Comparison of ENCODE assay signal across 1 mouse cellular context in the genomic region with DNA sequence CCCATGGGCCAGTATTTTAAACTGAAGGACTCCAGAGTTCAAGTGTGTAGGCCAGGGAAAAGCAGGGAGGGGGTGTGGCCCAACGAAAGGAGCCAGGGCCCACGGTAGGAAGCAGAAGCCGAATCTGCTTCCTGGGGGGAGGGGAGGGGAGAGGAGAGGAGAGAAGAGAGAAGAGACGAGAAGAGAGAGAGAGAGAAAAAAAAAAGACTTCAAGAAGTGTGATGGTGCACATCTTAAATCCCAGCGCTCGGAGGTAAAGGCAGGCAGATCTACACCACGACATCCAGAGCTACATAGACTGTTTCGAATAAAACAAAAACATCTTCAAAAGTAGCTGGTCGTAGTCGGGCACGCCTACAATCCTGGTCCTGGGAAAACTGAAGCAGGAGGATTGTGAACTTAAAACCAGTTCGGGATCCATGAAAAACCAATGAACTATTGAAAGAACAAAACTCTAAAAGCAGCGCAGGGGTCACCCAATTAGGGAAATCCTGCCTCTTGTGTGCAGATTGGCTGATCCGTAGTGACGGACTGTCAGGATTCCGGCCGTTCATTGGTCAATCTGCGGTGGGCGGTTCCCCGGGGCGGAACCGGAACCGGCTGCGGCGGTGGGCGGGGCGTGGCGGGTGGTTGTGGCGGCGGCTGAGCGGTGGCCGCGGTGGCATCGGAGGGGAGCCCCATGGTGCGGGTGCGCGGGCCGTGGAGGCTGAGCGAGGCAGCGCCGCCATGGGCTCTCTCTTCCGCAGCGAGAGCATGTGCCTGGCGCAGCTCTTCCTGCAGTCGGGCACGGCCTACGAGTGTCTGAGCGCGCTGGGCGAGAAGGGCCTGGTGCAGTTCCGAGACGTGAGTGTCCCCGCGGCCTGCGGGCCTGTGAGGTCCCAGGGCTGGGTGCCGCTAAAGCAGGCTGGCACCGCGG.
TF ChIP-seq lines count a peak whose summit lies in the region.

Gene Atp6v0a2 (plus strand): TSS at position 129 of the 916 bp plus-strand sequence.

TF ChIP-seq in CH12.LX, 34 proteins besides CTCF, POLR2A, EP300 and RAD21 (continued from another document):
- TF ChIP-seq MAFK (IDR thresholded peaks at IDR 0.05; ENCODE audit: insufficient replicate concordance, low read length) (no peak), SMC3 (IDR thresholded peaks at IDR 0.05; ENCODE audit: low read depth, low read length) (no peak), ZC3H11A (IDR thresholded peaks at IDR 0.05; ENCODE audit: low read depth, low read length) (no peak), USF1 (IDR thresholded peaks at IDR 0.05; ENCODE audit: low read depth, low read length) (no peak), UBTF (IDR thresholded peaks at IDR 0.05; ENCODE audit: low read depth, low read length) (no peak), TBP (conservative IDR thresholded peaks at IDR 0.05; ENCODE audit: low read depth, low read length) (peak; percentile 85), IRF4 (IDR thresholded peaks at IDR 0.05; ENCODE audit: low read depth, low read length) (peak; percentile 14; the same call in 1 of the 2 replicates), ELF1 (IDR thresholded peaks at IDR 0.05; ENCODE audit: low read depth, low read length) (peak; percentile 81), RCOR1 (conservative IDR thresholded peaks at IDR 0.05; ENCODE audit: low read depth, low read length) (0 out of 2 replicates have a peak, but pooled peaks have one; percentile 51), CHD1 (IDR thresholded peaks at IDR 0.05; ENCODE audit: low read depth, low read length) (0 out of 2 replicates have a peak, but pooled peaks have one; percentile 36), NRF1 (IDR thresholded peaks at IDR 0.05; ENCODE audit: low read depth, low read length) (peak; percentile 36; the same call in 1 of the 2 replicates), SIN3A (IDR thresholded peaks at IDR 0.05; ENCODE audit: low read length) (peak; percentile 70), HCFC1 (IDR thresholded peaks at IDR 0.05; ENCODE audit: low read depth, low read length) (peak; percentile 70), TCF12 (IDR thresholded peaks at IDR 0.05; ENCODE audit: low read depth, low read length) (peak; percentile 39; the same call in 1 of the 2 replicates), ZNF384 (IDR thresholded peaks at IDR 0.05; ENCODE audit: low read depth, low read length) (peak; percentile 41; the same call in 1 of the 2 replicates), BHLHE40 (IDR thresholded peaks at IDR 0.05; ENCODE audit: low read depth, low read length) (no peak), MYC (IDR thresholded peaks at IDR 0.05; ENCODE audit: low read depth, low read length) (0 out of 2 replicates have a peak, but pooled peaks have one; percentile 13), CHD2 (IDR thresholded peaks at IDR 0.05; ENCODE audit: low read length) (peak; percentile 72), KAT2A (IDR thresholded peaks at IDR 0.05; ENCODE audit: insufficient replicate concordance, low read length) (no peak), MEF2A (IDR thresholded peaks at IDR 0.05; ENCODE audit: borderline replicate concordance, low read depth, low read length) (no peak), ZMIZ1 (IDR thresholded peaks at IDR 0.05; ENCODE audit: low read depth, low read length) (no peak), POLR2AphosphoS2 (IDR thresholded peaks at IDR 0.05; ENCODE audit: low read depth, low read length) (no peak), JUN (IDR thresholded peaks at IDR 0.05; ENCODE audit: insufficient read depth, low read depth, low read length) (no peak), E2F4 (IDR thresholded peaks at IDR 0.05; ENCODE audit: insufficient replicate concordance, low read depth, low read length) (no peak), GABPA (IDR thresholded peaks at IDR 0.05; ENCODE audit: insufficient replicate concordance, low read depth, low read length) (no peak), MAZ (IDR thresholded peaks at IDR 0.05; ENCODE audit: low read depth, low read length) (peak; percentile 67; the same call in 1 of the 2 replicates), MAX (IDR thresholded peaks at IDR 0.05; ENCODE audit: low read length) (peak; percentile 41; the same call in 1 of the 2 replicates), MXI1 (IDR thresholded peaks at IDR 0.05; ENCODE audit: low read depth, low read length) (no peak; the same call in 1 of the 2 replicates), PAX5 (IDR thresholded peaks at IDR 0.05; ENCODE audit: low read length) (no peak), JUND (conservative IDR thresholded peaks at IDR 0.05; ENCODE audit: low read depth, low read length) (no peak), ZKSCAN1 (IDR thresholded peaks at IDR 0.05; ENCODE audit: borderline replicate concordance, low read depth, low read length) (no peak), NELFE (IDR thresholded peaks at IDR 0.05; ENCODE audit: low read depth, low read length) (peak; percentile 44; the same call in 1 of the 2 replicates), ETS1 (conservative IDR thresholded peaks at IDR 0.05; ENCODE audit: low read depth, low read length) (no peak)
